Mouse (Mus musculus) erythroblast, embryonic 14.5 days (primary cell): ENCODE results near the gene Zscan26.

ENCODE experiments used
- GATA1 ChIP-seq: IDR thresholded peaks from 2 replicates; pipeline ENCODE4 v1.6.1; 2012; ENCODE audit warnings: low read length, inconsistent platforms, mixed read lengths
- TAL1 ChIP-seq: IDR thresholded peaks from 3 replicates; pipeline ENCODE4 v1.6.1; 2012; ENCODE audit warnings: low read length, inconsistent platforms, mixed read lengths

DNA sequence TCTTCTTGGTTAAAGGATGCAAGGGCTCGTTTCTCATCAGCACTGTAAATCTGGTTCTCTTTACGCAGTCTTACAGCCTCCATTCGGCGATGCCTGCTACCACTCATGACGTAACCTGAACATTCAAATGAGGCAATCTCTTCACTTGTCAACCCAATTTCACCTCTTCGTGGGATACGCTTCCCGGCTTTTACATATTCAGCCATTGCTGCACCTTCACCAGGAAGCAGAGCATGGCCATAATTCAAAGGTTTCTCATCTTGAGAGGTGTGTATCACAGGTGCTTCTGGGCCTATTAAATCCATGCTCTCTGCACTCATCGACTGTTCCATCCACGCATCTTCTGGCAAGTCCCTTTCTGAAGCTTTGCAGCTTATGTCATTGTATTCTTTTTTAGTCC, 13.8 kb upstream of the Zscan26 start:
- TF ChIP-seq GATA1 (no peak), TAL1 (no peak)
